Mouse (Mus musculus) kidney, adult 11 months (tissue): ENCODE data around the gene Vinac1.

Experiments used
- DNase-seq: peaks from one replicate; pipeline ENCODE4 v3.0.0; 2022

The Vinac1 gene

DNA sequence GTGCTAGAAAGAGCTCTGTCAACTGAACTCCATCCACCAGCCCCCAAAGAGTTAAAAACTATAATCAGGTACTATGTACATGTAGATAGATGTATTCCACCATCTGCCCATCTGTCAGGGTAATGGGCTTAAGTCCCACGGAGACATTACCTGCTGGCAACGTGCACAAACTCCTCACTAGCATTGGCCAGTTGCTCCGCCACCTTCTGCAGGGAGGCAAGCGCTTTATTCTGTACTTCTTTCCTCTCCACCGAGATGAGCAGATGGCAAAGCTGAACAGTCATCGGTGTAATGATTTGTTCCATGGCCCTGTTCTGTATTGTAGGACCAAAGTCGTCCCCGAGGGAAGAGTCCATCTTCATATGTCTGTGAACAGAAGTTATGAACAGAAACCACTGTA is at the start of gene Vinac1:
Vinac1 (minus strand) TSS at position 362 of the 400 bp plus-strand sequence.
- no peak for DNase-seq

DNA sequence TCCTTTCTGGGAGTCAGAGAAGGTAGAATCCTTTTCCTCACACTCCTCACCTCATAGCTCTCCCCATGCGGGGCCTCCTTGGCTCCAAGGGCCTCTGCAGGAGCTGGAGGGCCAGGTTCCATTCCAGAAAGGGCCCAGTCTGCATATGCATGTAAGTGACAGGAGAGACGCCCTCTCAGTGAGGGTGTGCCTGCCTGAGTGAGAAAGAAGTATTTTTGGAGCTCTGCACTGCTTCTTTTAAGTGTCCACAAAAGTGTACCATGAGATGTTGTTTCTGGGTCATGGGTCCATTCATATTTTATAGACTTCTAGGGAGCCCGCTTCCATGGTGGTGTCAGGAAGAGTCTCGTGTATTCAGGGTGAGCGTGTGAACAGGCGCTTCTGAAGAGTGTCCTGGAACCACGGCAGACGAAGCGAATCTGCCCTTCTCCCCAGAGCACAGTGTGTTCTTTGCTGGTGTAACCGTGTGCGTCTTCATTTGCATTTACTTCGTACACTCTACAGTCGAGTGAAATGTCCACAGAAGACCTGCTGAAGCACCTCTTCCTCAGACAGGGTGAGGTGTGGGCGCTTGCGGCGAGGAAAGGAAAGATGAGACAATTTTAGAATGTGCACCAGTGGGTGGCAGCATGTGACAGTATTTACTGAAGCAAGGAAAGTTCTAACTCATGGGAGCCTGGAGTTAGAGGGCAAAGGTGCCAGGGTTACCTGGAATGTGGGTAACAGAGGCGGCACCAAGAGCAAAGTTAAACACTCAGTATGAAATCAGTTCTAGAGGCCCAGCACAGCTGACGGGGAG is 46.2 kb upstream of the Vinac1 start:
- DNase-seq, result peak; percentile 60

DNA sequence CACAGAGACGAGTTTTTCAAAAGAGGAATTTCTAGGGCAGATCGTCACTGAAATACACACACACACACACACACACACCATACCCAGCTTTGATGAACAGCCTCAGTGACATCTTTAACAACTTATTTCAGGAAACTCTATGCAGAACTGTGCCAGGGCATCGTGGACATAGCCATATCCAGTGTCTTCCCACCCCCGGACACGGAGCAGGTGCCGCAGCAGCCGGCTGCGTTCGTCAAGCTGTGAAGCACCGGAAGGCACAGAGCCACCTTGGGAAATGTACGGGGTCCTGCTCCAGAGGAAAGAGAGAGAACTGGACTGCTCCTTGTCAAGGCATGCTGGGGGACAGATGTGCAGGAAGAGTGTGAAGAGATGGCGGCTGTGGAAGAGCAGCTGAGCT is 44.8 kb upstream of the Vinac1 start:
- DNase-seq, result no peak

DNA sequence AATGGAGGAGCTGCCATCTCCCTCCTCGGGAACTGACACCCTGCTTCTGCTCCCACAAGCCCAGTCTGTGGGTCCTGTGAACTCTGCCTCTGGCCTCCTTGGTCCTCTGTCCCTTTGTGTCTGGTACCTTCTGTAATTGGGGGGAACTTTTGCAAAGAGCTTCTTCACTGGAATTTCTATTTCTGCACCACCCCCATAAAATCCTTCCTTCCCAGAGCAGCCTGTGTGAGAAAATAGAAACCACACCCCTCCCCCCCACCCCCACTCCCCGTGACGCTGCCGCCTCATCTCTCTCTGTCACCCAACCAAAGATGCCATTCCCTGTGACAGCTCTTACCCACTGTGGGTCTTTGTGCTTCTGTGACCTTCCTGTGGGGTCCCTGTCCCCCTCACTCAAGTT is 42.4 kb upstream of the Vinac1 start:
- DNase-seq, result no peak

DNA sequence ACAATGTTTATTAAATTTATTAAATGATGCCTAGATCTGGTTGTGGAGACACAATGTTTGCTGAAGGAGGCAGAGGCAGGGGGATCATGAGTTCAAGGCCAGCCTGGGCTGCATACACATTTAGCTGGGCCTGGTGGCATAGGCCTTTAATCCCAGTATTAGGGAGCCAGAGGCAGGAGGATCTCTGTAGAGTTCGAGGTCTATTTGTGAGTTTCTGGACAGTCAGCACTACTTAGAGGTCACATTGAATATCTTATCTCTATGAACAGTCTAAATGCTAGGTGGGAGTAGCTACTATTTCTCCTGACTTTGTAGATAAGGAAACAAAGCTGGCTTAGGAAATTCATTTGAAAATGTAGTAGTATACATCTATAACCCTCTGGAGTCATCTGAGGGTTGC is 39.5 kb upstream of the Vinac1 start:
- no peak for DNase-seq

DNA sequence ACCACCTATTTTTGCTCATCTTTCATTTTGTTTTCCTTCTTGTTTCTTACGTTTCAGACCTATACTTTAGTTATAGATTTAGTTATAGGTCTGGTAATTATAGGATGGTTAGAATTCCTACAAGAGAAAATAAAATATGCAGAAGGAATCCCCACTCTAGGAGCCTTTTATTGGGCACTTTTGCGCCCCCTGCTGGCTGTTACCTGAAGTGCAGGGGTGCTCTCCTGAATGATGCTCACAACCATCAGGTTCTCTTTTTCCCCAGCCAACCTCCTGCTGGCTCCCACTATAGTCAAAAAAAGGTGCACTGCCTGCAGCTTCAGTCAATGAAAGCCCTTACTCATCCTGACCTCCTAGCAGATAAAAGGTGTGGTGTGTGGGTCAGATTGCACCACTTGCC is 37.0 kb upstream of the Vinac1 start:
- no peak for DNase-seq

DNA sequence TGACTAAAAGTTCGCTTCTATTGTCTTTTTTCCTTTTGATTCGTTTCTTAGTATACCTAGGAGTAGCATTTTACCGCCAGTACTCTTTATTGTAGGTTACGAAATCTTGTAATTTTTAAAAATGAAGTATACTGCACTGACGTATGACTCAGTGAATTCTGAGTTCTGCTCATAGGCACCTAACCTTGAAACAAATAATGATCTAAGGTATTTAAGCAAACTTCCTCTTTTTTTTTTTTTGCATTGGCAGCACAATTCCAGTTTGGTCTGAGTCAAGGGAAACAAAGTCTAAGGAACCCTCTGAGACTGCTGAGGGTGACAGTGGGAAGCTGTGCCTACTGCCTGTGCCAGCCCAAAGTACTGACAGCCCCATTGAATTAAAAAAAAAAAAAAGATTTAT is 35.5 kb upstream of the Vinac1 start:
- no peak for DNase-seq

DNA sequence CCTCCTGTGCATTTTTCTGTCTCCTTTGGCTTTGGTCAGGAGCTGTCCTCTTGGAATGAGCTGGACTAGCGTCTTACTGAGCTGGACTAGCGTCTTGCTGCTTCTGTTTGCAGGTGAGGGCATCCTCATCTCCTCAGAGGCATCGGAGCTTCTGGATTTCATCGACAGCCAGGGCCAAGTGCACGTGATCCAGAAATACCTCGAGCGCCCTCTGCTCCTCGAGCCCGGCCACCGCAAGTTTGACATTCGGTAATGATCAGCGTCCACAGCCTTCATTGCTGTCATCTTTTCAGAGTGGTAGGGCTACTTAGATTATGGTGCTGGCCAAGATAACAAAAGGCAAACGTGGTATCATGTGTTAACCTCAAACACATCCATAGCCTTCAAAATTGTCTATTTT is 33.1 kb upstream of the Vinac1 start:
- DNase-seq, result no peak

DNA sequence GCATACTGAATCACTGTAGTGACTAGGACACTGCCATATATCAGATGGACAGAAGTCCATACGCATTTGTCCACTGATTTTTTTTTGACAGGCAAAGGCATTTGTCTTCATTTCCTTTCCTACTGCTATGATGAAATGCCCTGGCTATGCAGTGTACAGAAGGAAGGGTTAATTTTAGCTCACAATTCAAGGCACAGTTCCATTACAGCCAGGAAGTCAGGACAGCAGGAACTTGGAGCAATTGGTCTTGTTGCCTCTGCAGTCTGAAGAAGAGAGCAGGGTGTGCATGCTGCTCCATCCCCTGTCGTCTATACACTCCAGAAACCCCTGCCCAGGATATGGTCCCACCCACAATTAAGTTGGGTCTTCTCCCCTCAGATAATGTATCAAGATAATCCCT is 31.2 kb upstream of the Vinac1 start:
- DNase-seq, result no peak

DNA sequence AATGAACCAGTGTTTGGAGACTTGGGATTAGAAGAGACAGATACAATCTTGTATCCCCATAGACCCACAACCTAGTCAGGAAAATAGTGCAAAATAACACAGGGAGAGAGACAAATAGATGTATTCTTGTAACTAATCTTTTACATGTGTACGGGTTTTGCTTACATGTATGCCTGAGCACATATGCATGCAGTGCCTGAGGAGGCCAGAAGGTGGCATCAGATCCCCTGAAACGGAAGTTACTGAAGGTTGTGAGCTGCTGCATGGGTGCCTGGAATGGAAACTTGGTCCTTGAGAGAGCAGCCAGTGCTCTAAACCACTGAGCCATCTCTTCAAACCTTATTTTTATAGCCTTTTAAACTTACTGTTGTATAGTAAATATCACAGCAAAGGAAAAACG is 30.3 kb upstream of the Vinac1 start:
- no peak for DNase-seq

DNA sequence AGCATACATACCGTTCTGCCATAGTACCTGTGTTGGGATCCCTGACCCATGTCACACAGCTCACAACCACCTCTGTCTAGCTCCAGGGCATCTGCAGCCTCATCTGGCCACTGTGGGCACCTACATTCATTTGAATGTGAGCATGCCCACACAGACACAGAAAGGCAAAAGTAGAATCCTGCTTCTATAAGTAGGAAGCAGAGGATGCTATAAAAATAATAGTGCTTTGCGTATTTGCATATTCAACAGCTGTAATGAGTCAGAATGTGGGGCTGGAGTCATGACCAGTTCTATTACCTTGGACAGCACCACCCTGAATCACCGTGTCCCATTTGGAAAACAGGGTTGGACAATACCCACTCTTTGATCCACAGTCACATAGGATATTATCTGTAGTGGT is 22.3 kb upstream of the Vinac1 start:
- no peak for DNase-seq

DNA sequence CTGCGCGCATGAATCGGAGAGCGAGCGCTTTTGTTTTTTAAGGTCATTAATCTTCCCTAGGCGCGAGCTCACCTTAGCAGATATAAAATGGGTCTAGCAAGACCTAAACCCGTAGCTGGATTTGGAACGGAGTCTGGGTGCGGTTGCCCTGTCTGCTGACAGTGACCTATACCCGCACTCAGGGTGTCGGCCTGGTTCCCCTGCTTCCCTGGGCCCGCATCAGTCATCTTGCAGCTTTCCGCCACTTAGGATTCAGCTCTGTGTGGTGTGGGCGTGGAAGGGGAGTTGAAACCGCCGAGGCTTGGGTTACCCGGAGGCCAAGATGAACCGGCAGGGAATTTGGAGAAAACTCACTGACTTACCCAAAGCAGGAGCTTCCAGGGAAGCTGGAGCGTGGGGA is 18.4 kb upstream of the Vinac1 start:
- DNase-seq, result peak; percentile 33

DNA sequence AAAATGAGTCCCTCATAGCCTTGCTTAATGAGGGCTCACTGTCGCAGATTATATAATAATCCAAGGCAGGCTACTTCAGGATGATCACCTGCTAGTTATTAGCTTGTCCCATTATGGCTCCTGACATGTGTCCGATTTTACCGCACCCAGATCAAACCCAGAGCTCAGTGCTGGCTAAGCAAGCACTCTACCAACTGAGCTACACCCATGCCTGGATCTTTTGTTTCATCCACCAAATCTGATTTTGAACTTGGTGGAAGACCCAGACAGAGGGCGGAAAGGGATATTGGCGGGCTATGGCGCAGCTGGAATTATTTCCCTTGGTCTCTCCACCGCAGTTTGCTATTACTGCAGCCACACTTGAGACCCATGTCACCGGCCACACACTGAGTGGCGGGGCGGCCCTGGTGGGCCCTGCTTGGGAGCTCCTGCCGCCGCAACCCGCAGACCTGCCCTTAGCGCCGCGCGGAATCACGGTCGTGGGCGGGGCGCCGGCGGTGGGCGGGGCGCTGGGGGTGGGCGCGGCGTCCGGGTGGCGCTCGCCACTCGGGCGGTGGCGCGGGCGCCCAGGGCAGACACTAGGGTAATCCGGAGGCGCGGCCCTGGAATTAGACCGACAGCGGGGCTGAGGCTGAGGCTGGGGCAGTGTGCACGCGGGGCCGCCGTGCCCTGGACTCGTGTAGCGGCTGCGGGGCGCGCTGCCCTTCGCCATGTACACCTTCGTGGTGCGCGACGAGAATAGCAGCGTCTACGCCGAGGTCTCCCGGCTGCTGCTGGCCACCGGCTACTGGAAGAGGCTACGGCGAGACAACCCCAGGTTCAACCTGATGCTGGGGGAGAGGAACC is 17.7 kb upstream of the Vinac1 start, which contains the start of gene Ttl:
Ttl (plus strand) TSS at position 506 of the 846 bp plus-strand sequence.
- DNase-seq, result peak; percentile 75

DNA sequence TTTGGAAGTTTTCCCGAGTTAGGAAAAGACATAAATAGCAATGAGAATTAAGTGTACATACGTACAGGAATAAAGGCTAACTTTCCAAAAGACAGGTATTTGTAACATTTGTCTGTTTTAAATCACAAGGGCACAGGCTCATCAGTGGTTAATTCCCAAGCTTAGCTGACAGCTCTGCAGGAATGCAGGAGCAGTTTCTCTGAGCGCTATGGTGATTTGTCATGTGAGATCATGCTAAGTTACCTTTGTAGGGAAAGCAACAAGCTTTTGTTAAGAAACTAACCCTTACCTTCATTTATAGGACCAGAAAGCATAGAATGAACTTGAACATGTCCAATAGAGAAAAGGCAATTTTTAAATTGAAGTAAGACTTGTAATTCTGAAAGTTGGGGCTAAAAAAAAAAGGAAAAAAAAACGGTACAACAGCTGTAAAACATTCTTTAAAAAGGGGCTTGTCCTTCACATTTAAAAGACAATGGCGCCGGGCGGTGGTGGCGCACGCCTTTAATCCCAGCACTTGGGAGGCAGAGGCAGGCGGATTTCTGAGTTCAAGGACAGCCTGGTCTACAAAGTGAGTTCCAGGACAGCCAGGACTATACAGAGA is 13.6 kb upstream of the Vinac1 start:
- DNase-seq, result no peak

DNA sequence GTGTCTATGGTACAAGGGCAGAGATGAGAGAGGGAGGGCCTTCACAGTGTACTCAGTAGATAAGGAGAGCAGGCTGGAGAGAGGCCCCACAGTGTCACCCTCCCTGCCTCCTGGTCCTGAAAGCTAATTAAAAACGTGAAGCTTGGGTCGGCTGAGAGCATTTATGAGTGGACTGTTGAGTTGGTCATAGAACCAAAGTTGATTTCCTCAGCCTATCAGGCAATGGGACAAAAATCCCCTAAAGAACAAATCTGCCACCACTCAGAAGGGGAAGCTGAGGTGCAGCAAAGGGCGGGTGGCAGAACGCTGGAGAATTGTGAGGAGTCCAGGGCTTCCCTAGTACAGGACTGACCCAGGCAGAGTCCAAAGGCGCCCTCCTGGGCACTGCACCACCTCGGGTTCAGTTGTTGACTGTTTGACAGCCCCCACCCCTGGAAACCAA is 10.0 kb upstream of the Vinac1 start:
- DNase-seq, result no peak

DNA sequence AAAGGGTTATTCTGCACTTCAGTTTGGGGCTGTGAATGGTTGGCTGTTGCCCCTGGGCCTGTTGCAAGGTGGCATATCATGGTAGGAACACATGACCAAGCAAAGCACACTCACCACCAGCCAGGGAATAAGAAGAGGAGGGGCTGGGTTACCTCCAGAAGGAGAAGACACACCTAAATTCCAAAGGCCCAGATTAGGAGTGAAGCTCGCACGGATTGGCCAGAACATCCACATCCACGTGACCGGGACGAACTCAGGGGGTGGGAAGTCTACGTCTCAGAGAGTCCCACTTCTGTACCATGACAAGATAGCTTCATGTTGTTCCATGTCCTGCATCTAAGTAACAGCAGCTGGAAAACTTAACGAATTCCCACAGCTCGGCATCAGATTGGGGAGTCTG is 9.3 kb upstream of the Vinac1 start:
- DNase-seq, result no peak

DNA sequence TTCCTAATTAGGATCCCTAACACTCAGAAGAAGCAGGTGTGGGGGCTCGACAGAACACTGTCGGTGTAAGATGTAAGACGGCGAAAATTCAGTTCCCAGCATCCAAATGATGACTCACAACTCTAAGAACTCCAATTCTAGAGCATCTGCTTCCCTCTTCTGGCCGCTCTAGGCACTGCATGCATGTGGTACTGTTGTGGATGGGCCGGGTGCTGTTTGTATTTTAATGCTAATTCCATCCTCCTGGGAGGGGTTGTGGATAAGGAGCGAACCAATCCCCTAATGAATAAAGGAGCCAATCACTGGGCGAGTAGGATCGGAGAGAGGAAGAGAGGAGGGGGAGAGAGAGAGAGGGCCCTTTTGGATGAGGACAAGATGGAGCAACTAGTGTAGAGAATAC is 8.6 kb upstream of the Vinac1 start:
- no peak for DNase-seq

DNA sequence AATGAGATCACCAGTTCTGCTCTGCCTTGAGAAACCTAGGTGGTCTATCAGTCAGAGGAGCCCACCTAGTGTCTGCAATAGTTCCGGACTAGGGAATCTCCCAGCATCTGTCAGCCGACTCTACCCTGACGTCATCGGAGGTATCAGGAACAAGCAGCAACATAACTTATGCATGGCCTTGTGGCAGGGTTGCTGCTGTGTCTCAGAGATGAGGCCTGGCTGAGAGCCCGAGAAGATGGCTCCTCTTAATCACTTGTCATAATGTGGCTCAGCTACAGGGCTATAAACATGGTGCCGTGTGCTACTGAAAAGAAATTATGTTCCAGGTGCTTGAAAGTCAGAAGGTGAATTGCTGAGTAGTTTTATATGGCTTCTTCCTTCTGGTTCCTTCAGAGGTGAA is 7.8 kb upstream of the Vinac1 start:
- no peak for DNase-seq

DNA sequence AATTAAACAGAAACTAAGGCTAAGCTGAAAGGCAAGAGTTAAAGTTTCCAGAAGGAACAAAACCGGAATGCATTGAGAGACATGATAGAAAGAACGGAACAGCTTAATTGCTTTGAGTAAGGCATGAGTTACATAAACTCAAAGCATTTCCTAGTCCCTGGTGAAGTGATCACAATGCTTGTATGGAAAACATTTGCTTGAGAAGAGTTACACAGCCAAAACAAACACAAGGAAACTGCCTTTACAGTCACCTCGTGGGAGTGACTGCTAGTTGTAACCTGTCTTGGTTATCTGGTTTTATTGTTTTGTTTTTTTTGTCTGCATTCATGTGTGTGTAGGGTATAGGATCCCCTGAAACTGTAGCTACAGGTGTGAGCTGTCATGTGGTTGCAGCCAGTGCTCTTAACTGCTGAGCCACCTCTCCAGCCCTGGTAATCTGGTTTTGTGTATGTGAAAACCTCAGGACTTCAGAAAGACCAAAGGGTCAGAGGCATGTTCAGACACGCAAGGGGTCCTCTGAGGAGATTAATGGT is 4.5 kb upstream of the Vinac1 start:
- DNase-seq, result no peak

DNA sequence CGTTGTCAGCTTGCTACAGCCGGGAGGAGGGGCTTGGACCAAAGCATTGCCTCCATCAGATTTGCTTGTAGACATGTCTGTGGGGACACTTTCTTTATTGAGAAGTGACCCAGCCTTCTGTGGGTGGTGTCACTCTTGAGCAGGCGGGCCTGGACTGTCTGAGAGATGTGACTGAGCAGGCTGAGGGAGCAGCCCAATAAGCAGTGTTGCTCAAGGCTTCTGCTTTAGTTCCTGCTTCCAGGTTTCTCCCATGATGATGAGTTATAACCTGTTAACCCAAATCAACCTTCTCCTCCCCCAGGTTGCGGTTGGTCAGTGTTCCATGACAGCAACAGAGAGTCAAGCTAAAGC is 1.2 kb downstream of the Vinac1 start:
- DNase-seq, result no peak

DNA sequence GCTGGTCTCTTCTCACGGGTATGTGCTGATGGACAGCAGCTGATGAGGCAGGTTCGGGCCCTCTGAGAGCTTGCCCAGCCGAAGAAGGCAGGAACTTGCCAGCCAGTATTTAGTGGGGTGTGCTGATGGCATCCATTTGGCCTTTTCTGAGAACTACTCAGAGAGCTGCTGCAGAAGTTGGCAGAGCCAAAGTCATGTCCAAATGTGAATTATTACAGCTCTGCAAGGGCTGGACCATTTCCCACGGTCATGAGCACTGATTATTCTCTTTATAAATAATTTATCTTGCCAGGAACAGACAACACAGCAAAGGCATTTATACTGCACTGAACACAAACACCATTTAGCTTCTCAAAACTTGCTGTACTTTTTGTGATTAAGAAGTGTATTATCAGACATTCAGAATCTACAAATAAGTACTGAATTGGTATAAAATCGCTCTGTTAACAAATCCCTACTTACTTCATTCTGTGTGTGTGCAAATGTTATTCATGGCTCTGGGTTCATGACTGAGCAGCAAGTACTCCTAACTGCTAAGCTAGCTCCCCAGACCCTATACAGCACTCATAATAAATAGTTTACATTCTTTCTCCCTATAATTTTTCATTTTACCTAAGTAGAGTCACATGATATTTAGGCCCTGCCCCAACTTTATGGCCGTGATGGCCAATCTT is 1.7 kb downstream of the Vinac1 start:
- DNase-seq, result no peak

DNA sequence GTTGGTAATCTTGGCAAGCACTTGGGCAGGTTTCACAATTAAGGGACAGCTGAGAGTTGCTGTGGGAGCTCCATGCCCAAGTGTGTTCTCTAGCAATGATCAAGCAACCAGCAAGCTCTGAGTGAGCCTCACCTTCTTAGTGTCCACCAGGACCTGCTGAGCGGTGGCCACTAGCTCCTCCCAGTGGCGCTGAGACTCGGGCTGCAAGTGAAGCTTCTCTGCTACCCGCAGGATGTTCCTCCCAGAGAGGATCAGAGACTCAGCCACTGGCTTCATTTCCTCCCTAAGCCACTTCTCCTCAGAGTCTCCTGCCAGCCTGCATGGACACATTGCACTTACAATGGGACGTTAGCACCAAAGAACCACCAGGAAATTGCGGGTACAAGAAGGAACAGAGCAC is 7.4 kb downstream of the Vinac1 start:
- no peak for DNase-seq
